Mouse (Mus musculus) midbrain, embryonic 14.5 days (tissue): ENCODE measurements around the gene Khnyn. TPM values are rescaled to one million over a fixed set of nuclear protein-coding genes. Genes with fewer than 3 reads are reported as not detected.

Experiments used
- polyA plus RNA-seq: library from polyadenylated mRNA; unstranded; fragments of >200 nt; fragmentation: Nextera tagmentation; extraction: Ambion mirVana; gene quantifications from 2 replicates; pipeline ENCODE4 v1.2.1, GENCODE M21; 2014

Khnyn gene
- polyA plus RNA-seq, 1 experiment from 2014 or later = 7.1 TPM

Other genes starting within 250 kb of the Khnyn start
- 107 and 111 TPM in 2 replicates for gene Ipo4, start 249.0 kb upstream of the Khnyn start, polyA plus RNA-seq
- 2.6 and 4.1 TPM in 2 replicates for gene Gm49378, start 247.1 kb upstream of the Khnyn start, polyA plus RNA-seq
- 44.7 and 53.8 TPM in 2 replicates for gene Tm9sf1, start 241.1 kb upstream of the Khnyn start, polyA plus RNA-seq
- 0.35 and 0.47 TPM in 2 replicates for gene Tssk4, start 234.8 kb upstream of the Khnyn start, polyA plus RNA-seq
- gene Mdp1, start 224.4 kb upstream of the Khnyn start, polyA plus RNA-seq = 74.8 and 78.9 TPM in 2 replicates
- 41.0 and 42.3 TPM in 2 replicates for gene Gmpr2, start 213.0 kb upstream of the Khnyn start, polyA plus RNA-seq
- gene Nedd8, start 212.8 kb upstream of the Khnyn start, polyA plus RNA-seq = 529 and 660 TPM in 2 replicates
- gene Tinf2, start 203.1 kb upstream of the Khnyn start, polyA plus RNA-seq = 23.4 and 26.9 TPM in 2 replicates
- 0.14 and 0.36 TPM in 2 replicates for gene Tgm1, start 171.0 kb upstream of the Khnyn start, polyA plus RNA-seq
- 39.4 and 48.5 TPM in 2 replicates for gene Rabggta, start 162.7 kb upstream of the Khnyn start, polyA plus RNA-seq
- 60.1 and 65.1 TPM in 2 replicates for gene Dhrs1, start 139.3 kb upstream of the Khnyn start, polyA plus RNA-seq
- 25.0 and 31.2 TPM in 2 replicates for gene Nop9, start 139.3 kb upstream of the Khnyn start, polyA plus RNA-seq
- 0.18 and 0.19 TPM in 2 replicates for gene Cideb, start 126.5 kb upstream of the Khnyn start, polyA plus RNA-seq
- gene Ltb4r2, start 123.5 kb upstream of the Khnyn start, polyA plus RNA-seq = 0.32 and 0.69 TPM in 2 replicates
- gene Ltb4r1, start 119.0 kb upstream of the Khnyn start, polyA plus RNA-seq = 0.77 TPM in 1 of 2 replicates, not detected in the other
- gene Adcy4, start 100.9 kb upstream of the Khnyn start, polyA plus RNA-seq = 2.4 and 3.2 TPM in 2 replicates
- gene Ripk3, start 96.1 kb upstream of the Khnyn start, polyA plus RNA-seq = 0.77 and 1.8 TPM in 2 replicates
- 6.2 and 8.7 TPM in 2 replicates for gene Nfatc4, start 61.8 kb upstream of the Khnyn start, polyA plus RNA-seq
- gene Nynrin, start 30.9 kb upstream of the Khnyn start, polyA plus RNA-seq = 6.5 and 11.2 TPM in 2 replicates
- 0.19 and 0.20 TPM in 2 replicates for gene Cbln3, start 555 bp upstream of the Khnyn start, polyA plus RNA-seq
- gene Sdr39u1, start 15.3 kb downstream of the Khnyn start, polyA plus RNA-seq = 125 and 142 TPM in 2 replicates
- gene Cma1, start 59.7 kb downstream of the Khnyn start, polyA plus RNA-seq = 0.26 TPM in 1 of 2 replicates, not detected in the other
- gene Cma2, start 66.0 kb downstream of the Khnyn start, polyA plus RNA-seq = not detected in 2 replicates
- not detected in 2 replicates for gene Mcpt1, start 133.0 kb downstream of the Khnyn start, polyA plus RNA-seq
- gene Mcpt9, start 145.5 kb downstream of the Khnyn start, polyA plus RNA-seq = not detected in 2 replicates
- gene Mcpt2, start 157.1 kb downstream of the Khnyn start, polyA plus RNA-seq = not detected in 2 replicates
- not detected in 2 replicates for gene Mcpt4, start 177.4 kb downstream of the Khnyn start, polyA plus RNA-seq
- gene Mcpt8, start 200.3 kb downstream of the Khnyn start, polyA plus RNA-seq = not detected in 2 replicates
- gene Ctsg, start 217.6 kb downstream of the Khnyn start, polyA plus RNA-seq = not detected in 2 replicates
- not detected in 2 replicates for gene Gzme, start 235.7 kb downstream of the Khnyn start, polyA plus RNA-seq
- gene Gzmd, start 247.7 kb downstream of the Khnyn start, polyA plus RNA-seq = not detected in 2 replicates